Mouse (Mus musculus) midbrain, embryonic 11.5 days (tissue): ENCODE results near the gene Rnf113a1. TPM values are rescaled to one million over a fixed set of nuclear protein-coding genes. Genes with fewer than 3 reads are reported as not detected.
A peak's percentile ranks its signal among the peaks of the same experiment; 100 is the strongest.
"Not testable (repeated sequence)": the region's sequence is repeated elsewhere in the genome, so short reads cannot be mapped to it uniquely, and the experiment has no call there.

ENCODE experiments used
- ATAC-seq: fragments of 200-750 bp; cut with Nextera tagmentation; 2 replicates; pipeline ENCODE4 v1.8.0; 2017; ENCODE audit warnings: moderate TSS enrichment, moderate library complexity; ENCODE audit not compliant: low FRiP score
- DNase-seq: peaks from one replicate; pipeline ENCODE4 v3.0.0; 2015; ENCODE audit warnings: low spot score; ENCODE audit errors: missing footprints
- H3K27ac ChIP-seq: fragments of 300-500 bp; sonication (generic); 2 replicates; pipeline ENCODE4 v1.5.1; 2014; ENCODE audit warnings: low read depth, low read length
- H3K27me3 ChIP-seq: fragments of 300-500 bp; sonication (generic); 2 replicates; pipeline ENCODE4 v1.6.1; 2014; ENCODE audit warnings: mild to moderate bottlenecking, low read length, moderate library complexity, mixed read lengths; ENCODE audit not compliant: control insufficient read depth, insufficient read depth
- H3K36me3 ChIP-seq: fragments of 300-500 bp; sonication (generic); 2 replicates; pipeline ENCODE4 v1.6.1; 2014; ENCODE audit warnings: mild to moderate bottlenecking, low read length, moderate library complexity, mixed read lengths; ENCODE audit not compliant: control insufficient read depth, insufficient read depth
- H3K4me1 ChIP-seq: fragments of 300-500 bp; sonication (generic); 2 replicates; pipeline ENCODE4 v1.6.1; 2014; ENCODE audit warnings: low read length; ENCODE audit not compliant: control insufficient read depth, insufficient read depth
- H3K4me2 ChIP-seq: fragments of 300-500 bp; sonication (generic); 2 replicates; pipeline ENCODE4 v1.6.1; 2014; ENCODE audit warnings: mild to moderate bottlenecking, moderate library complexity
- H3K4me3 ChIP-seq: fragments of 300-500 bp; sonication (generic); 2 replicates; pipeline ENCODE4 v1.5.1; 2014; ENCODE audit warnings: low read depth, low read length
- H3K9ac ChIP-seq: fragments of 300-500 bp; sonication (generic); 2 replicates; pipeline ENCODE4 v1.6.1; 2014; ENCODE audit warnings: low read length
- H3K9me3 ChIP-seq: fragments of 300-500 bp; sonication (generic); 2 replicates; pipeline ENCODE4 v1.6.1; 2016; ENCODE audit warnings: low read length; ENCODE audit not compliant: control insufficient read depth
- WGBS: fragments of 180-500 bp; shearing (Covaris S2); extraction: QIAGEN DNeasy Blood & Tissue Kit; methylation state at CpG from one replicate; pipeline ENCODE4 v1.1.7; 2014; 5-methylcytosine and 5-hydroxymethylcytosine counted together
- polyA plus RNA-seq: library from polyadenylated mRNA; unstranded; fragments of >200 nt; fragmentation: Nextera tagmentation; extraction: Ambion mirVana; gene quantifications from 2 replicates; pipeline ENCODE4 v1.2.1, GENCODE M21; 2014

The Rnf113a1 gene
- 14.1 and 15.5 TPM in 2 replicates for polyA plus RNA-seq

DNA sequence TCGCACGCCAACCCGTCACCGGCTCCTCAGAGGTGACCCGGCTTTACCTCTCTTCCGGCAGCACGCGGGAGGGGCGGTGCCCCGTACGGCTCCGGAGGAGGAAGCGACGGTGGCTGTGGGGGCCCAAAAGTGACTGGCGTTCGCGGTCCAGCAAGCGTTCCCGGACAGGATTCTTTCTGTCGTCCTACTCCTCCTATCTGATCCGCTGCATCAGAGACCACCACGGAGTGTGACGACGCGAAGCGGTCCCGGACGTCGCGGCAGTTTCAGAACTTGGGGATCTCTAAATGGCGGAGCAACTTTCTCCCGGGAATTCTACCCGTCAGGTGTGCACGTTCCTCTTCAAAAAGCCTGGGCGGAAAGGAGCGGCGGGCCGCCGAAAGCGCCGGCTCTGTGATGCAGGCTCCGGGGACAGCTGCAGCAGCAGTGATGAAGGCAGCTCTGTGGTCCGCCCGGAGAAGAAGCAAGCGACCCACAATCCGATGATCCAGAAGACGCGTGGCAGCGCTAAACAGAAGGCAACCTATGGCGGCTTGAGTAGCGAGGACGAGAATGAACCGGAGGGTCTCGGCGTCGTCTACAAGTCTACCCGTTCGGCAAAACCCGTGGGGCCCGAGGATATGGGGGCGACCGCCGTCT lies at the start of gene Rnf113a1, which contains the start of gene Ndufa1:
Gene Rnf113a1, plus strand, starts transcription at position 141 of the 639 bp plus-strand sequence.
Gene Ndufa1, minus strand, starts transcription at position 59 of the 639 bp plus-strand sequence.
- Histone ChIP-seq H3K9ac (peak within 1 kb of the TSS; percentile 63), H3K27me3 (no peaks in the 10 kb centered on the region), H3K4me2 (peak within 1 kb of the TSS; percentile 59), H3K27ac (no peak within 1 kb of the TSS), H3K36me3 (no peaks in the 10 kb centered on the region), H3K4me3 (peak within 1 kb of the TSS; percentile 50), H3K4me1 (no peaks in the 10 kb centered on the region), H3K9me3 (no peaks in the 10 kb centered on the region)
- DNase-seq (peak; percentile 95), ATAC-seq (peak; percentile 89)
- WGBS = 13% methylated on average over 63 of the region's 63 CpGs

DNA sequence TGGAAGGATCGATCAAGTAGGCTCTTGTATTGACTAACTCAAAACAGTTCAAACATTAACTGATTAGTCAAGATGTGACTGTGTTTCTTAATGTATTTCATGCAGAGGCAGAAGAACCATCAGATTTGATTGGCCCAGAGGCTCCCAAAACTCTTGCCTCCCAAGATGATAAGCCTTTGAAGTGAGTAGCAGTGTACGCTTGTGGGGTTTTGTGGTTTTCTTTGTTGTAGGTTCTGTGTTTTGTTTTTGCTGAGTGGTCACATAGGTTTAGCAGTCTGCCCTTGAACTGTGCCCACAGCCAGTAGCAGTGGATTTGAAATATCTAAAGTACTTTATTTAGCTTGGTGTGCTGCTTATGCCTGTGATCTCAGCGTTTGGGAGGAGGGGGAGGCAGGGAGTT lies 49.3 kb upstream of the Rnf113a1 start:
- no peaks in the 10 kb centered on the region for H3K9me3 ChIP-seq
- ATAC-seq (no peak), DNase-seq (no peak)
- H3K27me3 ChIP-seq = no peaks in the 10 kb centered on the region
- H3K9ac ChIP-seq = no peak overlapping the region
- WGBS = 84% methylated on average over 3 of the region's 3 CpGs
- H3K36me3 ChIP-seq = no peaks in the 10 kb centered on the region
- no peaks in the 10 kb centered on the region for H3K4me1 ChIP-seq
- no peak overlapping the region for H3K4me2 ChIP-seq
- no peak overlapping the region for H3K4me3 ChIP-seq
- H3K27ac ChIP-seq = no peak overlapping the region

DNA sequence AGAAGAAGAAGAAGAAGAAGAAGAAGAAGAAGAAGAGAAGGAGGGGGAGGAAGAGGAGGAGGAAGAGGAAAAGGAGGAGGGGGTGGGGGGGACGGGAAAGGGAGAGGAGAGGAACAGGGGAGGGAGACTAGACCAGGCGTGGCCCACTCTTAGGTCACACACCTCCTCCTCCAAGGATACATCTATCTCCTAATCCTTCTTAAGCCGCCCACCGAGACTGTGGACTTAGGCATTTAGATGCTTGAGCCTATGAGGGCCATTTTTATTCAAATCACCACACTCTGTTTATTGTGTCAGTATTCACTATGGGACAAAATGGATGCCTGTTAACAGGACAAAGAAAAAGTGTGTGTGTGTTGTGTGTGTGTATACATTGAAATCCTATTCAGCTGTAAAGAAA lies 46.5 kb upstream of the Rnf113a1 start:
- not testable (repeated sequence) for H3K36me3 ChIP-seq, H3K4me1 ChIP-seq, H3K9me3 ChIP-seq, DNase-seq, H3K4me3 ChIP-seq, H3K27ac ChIP-seq, H3K9ac ChIP-seq, H3K27me3 ChIP-seq, H3K4me2 ChIP-seq
- 71% methylated on average over 1 of the region's 4 CpGs for WGBS
- ATAC-seq = peak; percentile 72

GRCm38 (mm10) chrX:37144954-37145353 lies 46.1 kb upstream of the Rnf113a1 start:
- WGBS = 92% methylated on average over 2 of the region's 2 CpGs
- H3K27ac ChIP-seq = no peak overlapping the region

GRCm38 (mm10) chrX:37157839-37158238 lies 33.2 kb upstream of the Rnf113a1 start:
- H3K9ac ChIP-seq = no peak overlapping the region
- H3K4me3 ChIP-seq = no peak overlapping the region
- H3K9me3 ChIP-seq = no peaks in the 10 kb centered on the region
- no peaks in the 10 kb centered on the region for H3K4me1 ChIP-seq
- 38% methylated on average over 4 of the region's 4 CpGs for WGBS
- H3K36me3 ChIP-seq = no peaks in the 10 kb centered on the region
- H3K27ac ChIP-seq = no peak overlapping the region
- no peaks in the 10 kb centered on the region for H3K27me3 ChIP-seq
- H3K4me2 ChIP-seq = no peak overlapping the region
- ATAC-seq (no peak), DNase-seq (no peak)

More at GRCm38 (mm10) chrX:37144954-37145353, 46.1 kb upstream of the Rnf113a1 start:
- no peak overlapping the region for H3K9ac ChIP-seq
- DNase-seq = no peak
- no peak overlapping the region for H3K4me3 ChIP-seq
- ATAC-seq = no peak
- no peaks in the 10 kb centered on the region for H3K9me3 ChIP-seq
- H3K4me1 ChIP-seq = no peaks in the 10 kb centered on the region
- no peaks in the 10 kb centered on the region for H3K27me3 ChIP-seq
- no peak overlapping the region for H3K4me2 ChIP-seq
- H3K36me3 ChIP-seq = no peaks in the 10 kb centered on the region

GRCm38 (mm10) chrX:37161169-37161568 lies 29.9 kb upstream of the Rnf113a1 start:
- Histone ChIP-seq H3K9ac (no peak overlapping the region), H3K4me2 (no peak overlapping the region), H3K36me3 (no peaks in the 10 kb centered on the region), H3K4me1 (no peaks in the 10 kb centered on the region), H3K27ac (no peak overlapping the region), H3K27me3 (no peaks in the 10 kb centered on the region), H3K4me3 (no peak overlapping the region), H3K9me3 (no peaks in the 10 kb centered on the region)
- 76% methylated on average over 10 of the region's 10 CpGs for WGBS
- ATAC-seq (no peak), DNase-seq (no peak)

GRCm38 (mm10) chrX:37163115-37163514 lies 27.9 kb upstream of the Rnf113a1 start:
- H3K27ac ChIP-seq = no peak overlapping the region
- no peaks in the 10 kb centered on the region for H3K27me3 ChIP-seq
- H3K4me3 ChIP-seq = no peak overlapping the region
- H3K9me3 ChIP-seq = no peaks in the 10 kb centered on the region
- no peak for DNase-seq
- H3K4me2 ChIP-seq = no peak overlapping the region
- ATAC-seq = no peak
- WGBS = 75% methylated on average over 18 of the region's 18 CpGs
- H3K9ac ChIP-seq = no peak overlapping the region
- no peaks in the 10 kb centered on the region for H3K36me3 ChIP-seq
- H3K4me1 ChIP-seq = no peaks in the 10 kb centered on the region

- Histone ChIP-seq H3K4me2 (no peak overlapping the region), H3K27me3 (no peaks in the 10 kb centered on the region), H3K36me3 (no peaks in the 10 kb centered on the region), H3K9me3 (no peaks in the 10 kb centered on the region), H3K4me1 (no peaks in the 10 kb centered on the region), H3K9ac (no peak overlapping the region), H3K4me3 (no peak overlapping the region), H3K27ac (no peak overlapping the region)
- WGBS = 39% methylated on average over 3 of the region's 3 CpGs
- ATAC-seq (no peak), DNase-seq (peak; percentile 84)
These were observed 24.0 kb upstream of the Rnf113a1 start for GRCm38 (mm10) chrX:37167085-37167484.

- Histone ChIP-seq H3K4me3 (no peak within 1 kb of the TSS), H3K9me3 (no peaks in the 10 kb centered on the region), H3K9ac (no peak within 1 kb of the TSS), H3K36me3 (no peaks in the 10 kb centered on the region), H3K27me3 (no peaks in the 10 kb centered on the region), H3K4me1 (no peaks in the 10 kb centered on the region), H3K4me2 (no peak within 1 kb of the TSS), H3K27ac (no peak within 1 kb of the TSS)
- no peak for ATAC-seq
- 50% methylated on average over 5 of the region's 5 CpGs for WGBS
- no peak for DNase-seq
These were observed 22.3 kb upstream of the Rnf113a1 start, which contains the start of gene Akap14 for GRCm38 (mm10) chrX:37168742-37169141. TSS of gene Akap14 (minus strand) at chrX:37168842.
